Mouse (Mus musculus): ENCODE results near the gene Gm37419.
A peak's percentile ranks its signal among the peaks of the same experiment; 100 is the strongest.

Gene Gm37419

GRCm38 (mm10) chr16:23980201-23980870 is 7.9 kb upstream of the Gm37419 start:
- no peak for DNase-seq

GRCm38 (mm10) chr16:23980991-23981720 is 7.1 kb upstream of the Gm37419 start:
- peak in 1 of 2 experiments; percentile 50 for DNase-seq

GRCm38 (mm10) chr16:23981925-23982851 is 6.1 kb upstream of the Gm37419 start:
- peak; percentile 70 to 72 for DNase-seq

- peak; percentile 83 to 84 for DNase-seq
Observed at GRCm38 (mm10) chr16:23982891-23983588, 5.2 kb upstream of the Gm37419 start.

GRCm38 (mm10) chr16:23984183-23984582 is 4.1 kb upstream of the Gm37419 start:
- DNase-seq, result peak; percentile 87 to 89

- peak; percentile 73 to 79 for DNase-seq
Observed at GRCm38 (mm10) chr16:23984760-23985466, 3.4 kb upstream of the Gm37419 start.

GRCm38 (mm10) chr16:23985467-23985861 is 2.8 kb upstream of the Gm37419 start:
- DNase-seq, result peak; percentile 66 to 73

- DNase-seq, result peak in 1 of 2 experiments; percentile 31
Observed at GRCm38 (mm10) chr16:23986176-23986575, 2.1 kb upstream of the Gm37419 start.

- DNase-seq, result peak; percentile 63 to 65
Observed at GRCm38 (mm10) chr16:23986871-23987270, 1.4 kb upstream of the Gm37419 start.

GRCm38 (mm10) chr16:23987341-23988156 is 733 bp upstream of the Gm37419 start:
- DNase-seq, result peak; percentile 65 to 71

- DNase-seq, result no peak
Observed at GRCm38 (mm10) chr16:23988157-23988465, 171 bp upstream of the Gm37419 start.

GRCm38 (mm10) chr16:23989209-23990160 is 1.2 kb downstream of the Gm37419 start:
- DNase-seq, result peak in 1 of 2 experiments; percentile 43

GRCm38 (mm10) chr16:23990161-23990970 is 2.1 kb downstream of the Gm37419 start:
- DNase-seq, result no peak

GRCm38 (mm10) chr16:23991170-23991569 is 2.9 kb downstream of the Gm37419 start:
- DNase-seq, result peak; percentile 93 to 96

- no peak for DNase-seq
Observed at GRCm38 (mm10) chr16:23991846-23992580, 3.7 kb downstream of the Gm37419 start.

- no peak for DNase-seq
Observed at GRCm38 (mm10) chr16:23993351-23994321, 5.4 kb downstream of the Gm37419 start.

- no peak for DNase-seq
Observed at GRCm38 (mm10) chr16:23996342-23996741, 8.1 kb downstream of the Gm37419 start.

Measured in thymus, postnatal 36 days (tissue).